Mouse (Mus musculus) lung, embryonic 14.5 days (tissue): ENCODE data around the gene Gsk3b. TPM values are rescaled to one million over a fixed set of nuclear protein-coding genes. Genes with fewer than 3 reads are reported as not detected.

ENCODE experiments used
- ATAC-seq: fragments of 200-750 bp; cut with Nextera tagmentation; 2 replicates; pipeline ENCODE4 v1.8.0; 2017; ENCODE audit warnings: mild to moderate bottlenecking, moderate TSS enrichment, moderate library complexity; ENCODE audit not compliant: insufficient read depth
- DNase-seq: peaks from one replicate; pipeline ENCODE4 v3.0.0-alpha.2; 2015
- H3K27ac ChIP-seq: fragments of 300-500 bp; sonication (generic); 2 replicates; pipeline ENCODE4 v1.5.1; 2014; ENCODE audit warnings: low read depth, mild to moderate bottlenecking, moderate library complexity
- H3K27me3 ChIP-seq: fragments of 300-500 bp; sonication (generic); 2 replicates; pipeline ENCODE4 v1.6.1; 2014; ENCODE audit warnings: low read length, control low read depth; ENCODE audit not compliant: insufficient read depth
- H3K36me3 ChIP-seq: fragments of 300-500 bp; sonication (generic); 2 replicates; pipeline ENCODE4 v1.6.1; 2014; ENCODE audit warnings: control low read depth; ENCODE audit not compliant: insufficient read depth
- H3K4me1 ChIP-seq: fragments of 300-500 bp; sonication (generic); 2 replicates; pipeline ENCODE4 v1.6.1; 2014; ENCODE audit warnings: antibody characterized with exemption, control low read depth; ENCODE audit not compliant: insufficient read depth
- H3K4me2 ChIP-seq: fragments of 300-500 bp; sonication (generic); 2 replicates; pipeline ENCODE4 v1.6.1; 2014; ENCODE audit warnings: mild to moderate bottlenecking
- H3K4me3 ChIP-seq: fragments of 300-500 bp; sonication (generic); 2 replicates; pipeline ENCODE4 v1.5.1; 2014; ENCODE audit warnings: low read depth, low read length
- H3K9ac ChIP-seq: fragments of 300-500 bp; sonication (generic); 2 replicates; pipeline ENCODE4 v1.6.1; 2014
- H3K9me3 ChIP-seq: fragments of 300-500 bp; sonication (generic); 2 replicates; pipeline ENCODE4 v1.6.1; 2016; ENCODE audit warnings: low read depth, low read length, control low read depth
- CTCF ChIP-seq: IDR thresholded peaks from 2 replicates; pipeline ENCODE4 v1.5.1; 2016; ENCODE audit warnings: antibody characterized with exemption, low read depth
- WGBS: fragments of 180-500 bp; shearing (Covaris S2); extraction: QIAGEN DNeasy Blood & Tissue Kit; methylation state at CpG from one replicate; pipeline ENCODE4 v1.1.7; 2014; 5-methylcytosine and 5-hydroxymethylcytosine counted together
- polyA plus RNA-seq: library from polyadenylated mRNA; unstranded; fragments of >200 nt; fragmentation: Nextera tagmentation; extraction: Ambion mirVana; gene quantifications from 2 replicates; pipeline ENCODE4 v1.2.1, GENCODE M21; 2014

Gene Gsk3b
- polyA plus RNA-seq, 1 experiment from 2014 or later: 63.0 TPM

GRCm38 (mm10) chr16:38091041-38091440, 2.2 kb downstream of the Gsk3b start:
- Histone ChIP-seq H3K9me3 (no peaks in the 10 kb centered on the region), H3K4me3 (peak overlapping the region; percentile 96), H3K9ac (peak overlapping the region; percentile 97), H3K27ac (no peak overlapping the region), H3K4me1 (peaks cover 6% of the 10 kb centered on the region; the same call in 1 of the 2 replicates), H3K27me3 (no peaks in the 10 kb centered on the region), H3K36me3 (peaks cover 15% of the 10 kb centered on the region; the same call in 1 of the 2 replicates), H3K4me2 (peak overlapping the region; percentile 82)
- WGBS: under 1% methylated on average over 5 of the region's 5 CpGs
- no peak for TF ChIP-seq CTCF
- ATAC-seq (no peak), DNase-seq (peak; percentile 24)

DNA sequence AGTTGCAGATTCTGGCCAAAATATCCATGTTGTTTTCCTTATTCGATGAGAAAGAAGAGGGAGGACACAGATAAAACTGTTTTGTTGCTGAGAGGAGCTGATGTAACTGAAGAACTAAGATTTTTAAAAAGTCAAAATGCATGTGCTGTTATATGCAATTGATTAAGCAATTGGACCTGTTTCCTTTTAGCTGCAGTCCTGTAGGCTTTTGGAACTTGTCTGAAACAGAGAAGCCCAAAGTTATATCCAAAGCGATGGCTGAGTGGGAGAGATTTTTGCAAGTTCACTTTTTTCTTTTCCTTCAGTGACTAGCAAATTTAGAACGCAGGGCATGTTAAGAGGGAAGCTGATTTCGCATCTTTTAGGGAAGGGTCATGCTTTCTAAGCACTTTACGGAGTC, 2.9 kb downstream of the Gsk3b start:
- TF ChIP-seq CTCF: no peak
- Histone ChIP-seq H3K27ac (no peak overlapping the region), H3K9me3 (no peaks in the 10 kb centered on the region), H3K9ac (peak overlapping the region; percentile 97), H3K27me3 (no peaks in the 10 kb centered on the region), H3K36me3 (peaks cover 15% of the 10 kb centered on the region; the same call in 1 of the 2 replicates), H3K4me1 (peaks cover 6% of the 10 kb centered on the region; the same call in 1 of the 2 replicates), H3K4me2 (peak overlapping the region; percentile 82), H3K4me3 (peak overlapping the region; percentile 96)
- 8% methylated on average over 5 of the region's 5 CpGs for WGBS
- ATAC-seq: no peak
- no peak for DNase-seq

DNA sequence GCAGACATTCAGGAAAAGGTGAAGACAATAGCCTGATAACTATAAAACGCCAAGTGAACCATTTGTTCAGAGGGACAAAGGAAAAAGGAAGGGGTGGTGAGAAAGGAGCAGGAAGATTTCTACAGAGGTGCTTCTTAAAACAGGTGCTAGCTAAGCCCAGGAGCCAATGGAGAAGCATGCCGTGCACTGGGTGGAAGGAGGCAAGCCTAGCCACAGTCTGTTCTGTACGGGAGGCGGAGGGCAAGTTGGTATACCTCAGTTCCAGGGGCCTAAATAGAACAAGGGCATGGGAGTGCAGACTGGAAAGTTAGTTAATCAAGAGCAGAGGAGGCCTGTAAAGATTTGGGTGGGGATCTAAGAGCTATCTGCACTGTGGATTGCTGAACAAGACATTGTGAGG, 3.8 kb downstream of the Gsk3b start:
- Histone ChIP-seq H3K36me3 (peaks cover 15% of the 10 kb centered on the region; the same call in 1 of the 2 replicates), H3K27ac (peak overlapping the region; percentile 58), H3K9ac (peak overlapping the region; percentile 56), H3K4me2 (peak overlapping the region; percentile 82), H3K4me1 (peaks cover 6% of the 10 kb centered on the region; the same call in 1 of the 2 replicates), H3K4me3 (peak overlapping the region; percentile 96), H3K27me3 (no peaks in the 10 kb centered on the region), H3K9me3 (no peaks in the 10 kb centered on the region)
- WGBS: 4% methylated on average over 4 of the region's 4 CpGs
- no peak for TF ChIP-seq CTCF
- no peak for ATAC-seq
- DNase-seq: peak; percentile 24

DNA sequence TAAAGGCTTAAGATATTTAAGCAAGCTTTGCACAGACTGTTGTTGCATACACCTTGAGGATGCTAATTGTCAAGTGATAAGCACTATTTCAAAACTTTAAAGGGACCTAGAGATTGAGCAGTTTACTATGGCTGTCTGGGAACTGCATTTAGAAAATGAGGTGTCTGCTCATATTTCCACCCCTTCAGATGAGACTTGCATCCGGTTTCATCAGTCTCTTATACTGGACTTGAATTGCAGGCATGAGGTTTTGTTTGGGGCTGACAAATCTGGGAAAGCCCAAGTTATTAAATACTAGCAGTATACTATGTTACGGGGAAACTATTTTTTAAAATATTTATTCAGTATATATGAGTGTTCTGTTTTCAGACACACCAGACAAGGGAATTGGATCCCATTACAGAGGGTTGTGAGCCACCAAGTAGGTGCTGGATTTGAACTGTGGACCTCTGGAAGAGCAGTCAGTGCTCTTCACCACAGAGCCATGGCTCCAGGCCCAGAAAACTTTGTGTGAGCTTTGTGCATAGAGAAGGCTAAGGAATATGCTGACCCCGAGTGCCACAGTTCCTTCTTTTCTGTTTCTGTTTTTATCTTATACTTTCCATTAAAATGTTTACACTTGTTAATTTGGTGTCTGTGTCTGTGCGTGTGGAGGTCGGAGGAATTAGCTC, 6.5 kb downstream of the Gsk3b start:
- H3K27ac ChIP-seq: no peak overlapping the region
- peaks cover 6% of the 10 kb centered on the region; the same call in 1 of the 2 replicates for H3K4me1 ChIP-seq
- H3K9me3 ChIP-seq: 0 out of 2 replicates have a peak, but pooled peaks cover 2% of the 10 kb centered on the region
- no peak for ATAC-seq
- H3K9ac ChIP-seq: no peak overlapping the region
- TF ChIP-seq CTCF: no peak
- no peaks in the 10 kb centered on the region for H3K27me3 ChIP-seq
- 40% methylated on average over 5 of the region's 5 CpGs for WGBS
- peak; percentile 24 for DNase-seq
- H3K4me3 ChIP-seq: no peak overlapping the region
- peaks cover 22% of the 10 kb centered on the region for H3K36me3 ChIP-seq
- H3K4me2 ChIP-seq: peak overlapping the region; percentile 3; the same call in 1 of the 2 replicates

- peaks cover 29% of the 10 kb centered on the region for H3K36me3 ChIP-seq
- H3K27ac ChIP-seq: no peak overlapping the region
- no peak for DNase-seq
- no peak for ATAC-seq
- H3K9me3 ChIP-seq: 0 out of 2 replicates have a peak, but pooled peaks cover 2% of the 10 kb centered on the region
- H3K4me1 ChIP-seq: peaks cover 6% of the 10 kb centered on the region; the same call in 1 of the 2 replicates
- H3K9ac ChIP-seq: no peak overlapping the region
- WGBS: 49% methylated on average over 9 of the region's 9 CpGs
- no peak for TF ChIP-seq CTCF
- no peak overlapping the region for H3K4me2 ChIP-seq
- H3K4me3 ChIP-seq: no peak overlapping the region
- no peaks in the 10 kb centered on the region for H3K27me3 ChIP-seq
These were observed 8.7 kb downstream of the Gsk3b start for GRCm38 (mm10) chr16:38097521-38097920.

- no peak for ATAC-seq
- Histone ChIP-seq H3K4me2 (no peak overlapping the region), H3K36me3 (peaks cover 31% of the 10 kb centered on the region), H3K9me3 (0 out of 2 replicates have a peak, but pooled peaks cover 2% of the 10 kb centered on the region), H3K27me3 (no peaks in the 10 kb centered on the region), H3K4me1 (no peaks in the 10 kb centered on the region), H3K4me3 (no peak overlapping the region), H3K27ac (no peak overlapping the region), H3K9ac (no peak overlapping the region)
- TF ChIP-seq CTCF: no peak
- no peak for DNase-seq
These were observed 10.5 kb downstream of the Gsk3b start for GRCm38 (mm10) chr16:38099325-38099724.

DNA sequence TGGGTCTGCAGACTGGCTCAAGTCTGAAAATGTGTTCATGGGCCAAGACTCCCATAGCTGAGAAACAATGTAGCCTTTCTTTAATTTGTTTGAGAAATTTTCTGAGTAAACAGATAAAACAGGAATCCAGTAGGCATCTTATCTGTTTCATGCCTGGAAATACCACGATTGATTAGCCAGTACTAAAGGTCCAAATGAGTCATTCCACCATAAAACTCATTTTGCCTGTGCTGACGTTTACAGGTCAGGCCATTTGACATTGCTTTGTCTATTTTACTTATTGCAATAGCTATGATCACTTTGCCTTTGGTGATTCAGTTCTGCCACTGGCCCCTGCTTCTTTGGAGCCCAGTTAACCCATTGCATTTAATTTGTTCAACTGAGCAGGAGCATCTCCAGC, 11.8 kb downstream of the Gsk3b start:
- Histone ChIP-seq H3K9me3 (0 out of 2 replicates have a peak, but pooled peaks cover 2% of the 10 kb centered on the region), H3K27me3 (no peaks in the 10 kb centered on the region), H3K4me3 (no peak overlapping the region), H3K36me3 (peaks cover 21% of the 10 kb centered on the region), H3K4me2 (no peak overlapping the region), H3K27ac (no peak overlapping the region), H3K9ac (no peak overlapping the region), H3K4me1 (no peaks in the 10 kb centered on the region)
- WGBS: 66% methylated on average over 2 of the region's 2 CpGs
- DNase-seq: no peak
- ATAC-seq: no peak
- TF ChIP-seq CTCF: no peak
